Comparison of ENCODE assay signal across 8 mouse cellular contexts in genomic region chr17:85089011-85089410, GRCm38 (mm10). TPM values are rescaled to one million over a fixed set of nuclear protein-coding genes. Genes with fewer than 3 reads are reported as not detected.
DNase-seq lines count a peak whose midpoint lies in the region; ATAC-seq and TF ChIP-seq lines count a peak whose summit lies in the region.

No protein-coding gene starts in this region.

- TF ChIP-seq POLR2A in testis, adult 2 months (IDR thresholded peaks at IDR 0.05; ENCODE audit: control insufficient read depth, low read depth, low read length), result no peak

- no peaks in the 10 kb centered on the region for H3K36me3 ChIP-seq in testis, adult 2 months (ENCODE audit: control insufficient read depth, insufficient read depth, low read length)
- H3K36me3 ChIP-seq in intestine, embryonic 14.5 days (ENCODE audit: control insufficient read depth, insufficient read depth, low read length), result no peaks in the 10 kb centered on the region
- H3K36me3 ChIP-seq in neural tube, embryonic 15.5 days, result peaks cover 1% of the 10 kb centered on the region; the same call in 1 of the 2 replicates

- H3K4me3 ChIP-seq in testis, adult 2 months (ENCODE audit: control insufficient read depth, low read depth, low read length), result peak overlapping the region; percentile 39
- H3K4me3 ChIP-seq in intestine, embryonic 14.5 days (ENCODE audit: low read depth, low read length), result peak overlapping the region; percentile 92
- peak overlapping the region; percentile 98 for H3K4me3 ChIP-seq in neural tube, embryonic 15.5 days (replicated peaks)

- no peaks in the 10 kb centered on the region for H3K9me3 ChIP-seq in intestine, embryonic 14.5 days (ENCODE audit: control insufficient read depth, low read length)
- H3K9me3 ChIP-seq in neural tube, embryonic 15.5 days (replicated peaks), result no peaks in the 10 kb centered on the region

- no peak overlapping the region for H3K27ac ChIP-seq in testis, adult 2 months (ENCODE audit: control insufficient read depth, insufficient read depth, low read depth, low read length)
- H3K27ac ChIP-seq in intestine, embryonic 14.5 days (ENCODE audit: low read depth), result no peak overlapping the region
- H3K27ac ChIP-seq in neural tube, embryonic 15.5 days (replicated peaks), result peak overlapping the region; percentile 94; the same call in 1 of the 2 replicates

- peak; percentile 7 for DNase-seq in adrenal gland, postnatal 14 days
- DNase-seq in adrenal gland, postnatal 36 days, result no peak
- no peak for DNase-seq in testis, postnatal 10 days (ENCODE audit: low spot score)
- no peak for DNase-seq in intestine, embryonic 14.5 days (ENCODE audit: low spot score)
- DNase-seq in spleen, adult 12 weeks (ENCODE audit: low spot score), result no peak
- no peak for DNase-seq in frontal cortex, adult 2 months (ENCODE audit: extremely low spot score in 1 of 2, low spot score in 1 of 2)

- no peak for TF ChIP-seq CTCF in testis, adult 2 months (IDR thresholded peaks at IDR 0.05; ENCODE audit: control insufficient read depth, insufficient read depth, insufficient replicate concordance, low read depth, low read length)

- ATAC-seq in intestine, embryonic 14.5 days (replicated peaks; ENCODE audit: low FRiP score, low TSS enrichment, low read depth), result no peak
- no peak for ATAC-seq in neural tube, embryonic 15.5 days (ENCODE audit: low FRiP score)

- H3K9ac ChIP-seq in intestine, embryonic 14.5 days (ENCODE audit: low read length), result no peak overlapping the region
- H3K9ac ChIP-seq in neural tube, embryonic 15.5 days (replicated peaks), result peak overlapping the region; percentile 83

- peaks cover 2% of the 10 kb centered on the region; the same call in 1 of the 2 replicates for H3K4me1 ChIP-seq in testis, adult 2 months (ENCODE audit: control insufficient read depth, insufficient read depth, low read length)
- peaks cover 13% of the 10 kb centered on the region; the same call in 1 of the 2 replicates for H3K4me1 ChIP-seq in intestine, embryonic 14.5 days (replicated peaks; ENCODE audit: control insufficient read depth, insufficient read depth, low read length)
- peaks cover 31% of the 10 kb centered on the region for H3K4me1 ChIP-seq in neural tube, embryonic 15.5 days

- H3K27me3 ChIP-seq in testis, adult 2 months (ENCODE audit: control insufficient read depth, insufficient read depth, low read length), result no peaks in the 10 kb centered on the region
- H3K27me3 ChIP-seq in intestine, embryonic 14.5 days (replicated peaks; ENCODE audit: control insufficient read depth, insufficient read depth, low read length), result no peaks in the 10 kb centered on the region
- no peaks in the 10 kb centered on the region for H3K27me3 ChIP-seq in neural tube, embryonic 15.5 days (replicated peaks)

- 56% methylated on average over 6 of the region's 6 CpGs for WGBS in intestine, embryonic 14.5 days
- 52% methylated on average over 6 of the region's 6 CpGs for WGBS in neural tube, embryonic 15.5 days

- peak overlapping the region; percentile 88 for H3K4me2 ChIP-seq in intestine, embryonic 14.5 days (ENCODE audit: low read length)
- peak overlapping the region; percentile 76 for H3K4me2 ChIP-seq in neural tube, embryonic 15.5 days

RNA-seq across cellular contexts. Expression of gene Prepl, which starts 1.0 kb away (rescaled TPM):
- 29.3 and 32.7 TPM in 2 replicates for total RNA-seq in adrenal gland, postnatal 14 days (2021)
- total RNA-seq in adrenal gland, postnatal 36 days (2021), result 10 to 100 TPM; 35.6 to 37.2 TPM
- polyA plus RNA-seq in testis, adult 2 months (2012; rRNA removed), result 12.1 and 15.2 TPM in 2 replicates
- polyA plus RNA-seq in intestine, embryonic 14.5 days (2014; fragmentation: Nextera tagmentation; extraction: Ambion mirVana), result 30.2 and 31.0 TPM in 2 replicates
- 126 and 135 TPM in 2 replicates for polyA plus RNA-seq in neural tube, embryonic 15.5 days (2015; fragmentation: Nextera tagmentation; extraction: Ambion mirVana)
- polyA plus RNA-seq in frontal cortex, adult 2 months (2012; rRNA removed), result 186 and 223 TPM in 2 replicates

RNA-seq across cellular contexts. Expression of gene Camkmt, which starts 1.3 kb away (rescaled TPM):
- total RNA-seq in adrenal gland, postnatal 14 days (2021), result 4.8 and 6.0 TPM in 2 replicates
- total RNA-seq in adrenal gland, postnatal 36 days (2021), result 1 to 10 TPM; 6.3 to 7.6 TPM
- 4.8 and 4.9 TPM in 2 replicates for polyA plus RNA-seq in testis, adult 2 months (2012; rRNA removed)
- polyA plus RNA-seq in intestine, embryonic 14.5 days (2014; fragmentation: Nextera tagmentation; extraction: Ambion mirVana), result 14.3 and 14.6 TPM in 2 replicates
- polyA plus RNA-seq in neural tube, embryonic 15.5 days (2015; fragmentation: Nextera tagmentation; extraction: Ambion mirVana), result 19.7 and 22.4 TPM in 2 replicates
- polyA plus RNA-seq in frontal cortex, adult 2 months (2012; rRNA removed), result 6.2 and 6.6 TPM in 2 replicates

Comparison
In these comparisons a context has a peak if more than half of its experiments do, and no peak if none do; other contexts are left out.
1. H3K4me3 ChIP-seq: peak in every context shown above with its lines; median percentile 98 in neural tube, embryonic 15.5 days; 92 in intestine, embryonic 14.5 days; 39 in testis, adult 2 months.